Mouse (Mus musculus) layer of hippocampus, adult 6 months (tissue): ENCODE data around the gene Pias1. TPM values are rescaled to one million over a fixed set of nuclear protein-coding genes. Genes with fewer than 3 reads are reported as not detected.

Source experiments
- long read RNA-seq, 2 experiments: library from polyadenylated mRNA; unstranded; transcript quantifications; one replicate each; pipeline ENCODE4 v2.0.0; 2019 to 2020
- polyA plus RNA-seq: library from polyadenylated mRNA; unstranded; fragments of <200 nt; fragmentation: Nextera tagmentation; gene quantifications from 2 replicates; pipeline ENCODE4 v1.2.3, GENCODE M21; 2021

The Pias1 gene
- 23.1 and 25.3 TPM in 2 replicates for polyA plus RNA-seq
- long read RNA-seq, experiment 1, full-length matches to known transcripts: 41 of 67 reads
- long read RNA-seq, experiment 1, partial matches to known transcripts: 8 of 67 reads
- long read RNA-seq, experiment 1, other reads (novel, unspliced or antisense): 18 of 67 reads
- long read RNA-seq, experiment 2, full-length matches to known transcripts: 330 of 409 reads
- long read RNA-seq, experiment 2, partial matches to known transcripts: 35 of 409 reads
- long read RNA-seq, experiment 2, other reads (novel, unspliced or antisense): 44 of 409 reads

GRCm38 (mm10) chr9:62987824-62988223, at the start of gene Pias1:
Gene Pias1, minus strand, starts transcription at chr9:62987924.

GRCm38 (mm10) chr9:62857719-62858261, 129.9 kb downstream of the Pias1 start, which contains the start of gene Calml4:
Gene Calml4, plus strand, starts transcription at chr9:62858080.

GRCm38 (mm10) chr9:62838506-62839171, 149.1 kb downstream of the Pias1 start, which contains the start of gene Cln6:
Gene Cln6, plus strand, starts transcription at chr9:62838785.

Other genes with a start within 250 kb of the Pias1 start
- 8.5 and 9.9 TPM in 2 replicates for gene Fem1b, start 176.0 kb downstream of the Pias1 start, polyA plus RNA-seq
- gene Cln6, start 149.1 kb downstream of the Pias1 start, polyA plus RNA-seq: 7.2 and 10.5 TPM in 2 replicates
- 9.1 and 75.4 TPM in 2 replicates for gene Calml4, start 129.8 kb downstream of the Pias1 start, polyA plus RNA-seq
- not detected in 2 replicates for gene Skor1, start 161.0 kb upstream of the Pias1 start, polyA plus RNA-seq